Mouse (Mus musculus) heart, embryonic 12.5 days (tissue): ENCODE results near the gene Tnfsf11. TPM values are rescaled to one million over a fixed set of nuclear protein-coding genes. Genes with fewer than 3 reads are reported as not detected.

Experiments
- ATAC-seq: fragments of 200-750 bp; cut with Nextera tagmentation; 2 replicates; pipeline ENCODE4 v1.8.0; 2017; ENCODE audit warnings: moderate TSS enrichment, moderate library complexity; ENCODE audit not compliant: insufficient number of reproducible peaks, low FRiP score
- H3K27ac ChIP-seq: fragments of 300-500 bp; sonication (generic); 2 replicates; pipeline ENCODE4 v1.5.1; 2016; ENCODE audit warnings: mild to moderate bottlenecking, moderate library complexity; ENCODE audit not compliant: poor library complexity, severe bottlenecking
- H3K27me3 ChIP-seq: fragments of 300-500 bp; sonication (generic); replicated peaks from 2 replicates; pipeline ENCODE4 v1.6.1; 2016; ENCODE audit warnings: mild to moderate bottlenecking, moderate library complexity
- H3K36me3 ChIP-seq: fragments of 300-500 bp; sonication (generic); 2 replicates; pipeline ENCODE4 v1.6.1; 2016; ENCODE audit warnings: mild to moderate bottlenecking, moderate library complexity
- H3K4me1 ChIP-seq: fragments of 300-500 bp; sonication (generic); replicated peaks from 2 replicates; pipeline ENCODE4 v1.6.1; 2016; ENCODE audit warnings: mild to moderate bottlenecking
- H3K4me2 ChIP-seq: fragments of 300-500 bp; sonication (generic); 2 replicates; pipeline ENCODE4 v1.6.1; 2016; ENCODE audit warnings: mild to moderate bottlenecking, moderate library complexity
- H3K4me3 ChIP-seq: fragments of 300-500 bp; sonication (generic); 2 replicates; pipeline ENCODE4 v1.5.1; 2016; ENCODE audit warnings: mild to moderate bottlenecking
- H3K9ac ChIP-seq: fragments of 300-500 bp; sonication (generic); 2 replicates; pipeline ENCODE4 v1.6.1; 2016; ENCODE audit warnings: mild to moderate bottlenecking, moderate library complexity
- H3K9me3 ChIP-seq: fragments of 300-500 bp; sonication (generic); replicated peaks from 2 replicates; pipeline ENCODE4 v1.6.1; 2016; ENCODE audit warnings: mild to moderate bottlenecking, moderate library complexity
- WGBS: fragments of 180-500 bp; shearing (Covaris S2); methylation state at CpG from one replicate; pipeline ENCODE4 v1.1.7; 2016; 5-methylcytosine and 5-hydroxymethylcytosine counted together
- polyA plus RNA-seq: library from polyadenylated mRNA; unstranded; fragments of >200 nt; fragmentation: Nextera tagmentation; extraction: Ambion mirVana; gene quantifications from 2 replicates; pipeline ENCODE4 v1.2.1, GENCODE M21; 2016

Gene Tnfsf11
- polyA plus RNA-seq, 1 experiment from 2014 or later: 0.10 TPM

- Histone ChIP-seq H3K9me3 (no peaks in the 10 kb centered on the region), H3K27me3 (no peaks in the 10 kb centered on the region), H3K4me3 (no peak overlapping the region), H3K4me2 (no peak overlapping the region), H3K36me3 (no peaks in the 10 kb centered on the region), H3K27ac (peak overlapping the region; percentile 72), H3K9ac (no peak overlapping the region), H3K4me1 (peaks cover 13% of the 10 kb centered on the region)
- peak; percentile 72; the same call in 1 of the 2 replicates for ATAC-seq
- WGBS: 43% methylated on average over 8 of the region's 8 CpGs
These were observed 22.1 kb upstream of the Tnfsf11 start for GRCm38 (mm10) chr14:78329765-78330451.

- no peak overlapping the region for H3K9ac ChIP-seq
- no peaks in the 10 kb centered on the region for H3K27me3 ChIP-seq
- H3K36me3 ChIP-seq: no peaks in the 10 kb centered on the region
- H3K9me3 ChIP-seq: no peaks in the 10 kb centered on the region
- no peaks in the 10 kb centered on the region for H3K4me1 ChIP-seq
- no peak overlapping the region for H3K4me2 ChIP-seq
- WGBS: 82% methylated on average over 1 of the region's 1 CpGs
- no peak overlapping the region for H3K4me3 ChIP-seq
- no peak overlapping the region for H3K27ac ChIP-seq
- no peak for ATAC-seq
These were observed 15.5 kb upstream of the Tnfsf11 start for GRCm38 (mm10) chr14:78323356-78323755.

- Histone ChIP-seq H3K4me3 (no peak overlapping the region), H3K27ac (no peak overlapping the region), H3K27me3 (no peaks in the 10 kb centered on the region), H3K36me3 (no peaks in the 10 kb centered on the region), H3K4me1 (no peaks in the 10 kb centered on the region), H3K9me3 (no peaks in the 10 kb centered on the region), H3K4me2 (no peak overlapping the region), H3K9ac (no peak overlapping the region)
- 79% methylated on average over 9 of the region's 9 CpGs for WGBS
- ATAC-seq: no peak
These were observed 15.1 kb upstream of the Tnfsf11 start for GRCm38 (mm10) chr14:78322916-78323315.

- H3K9ac ChIP-seq: no peak overlapping the region
- 75% methylated on average over 6 of the region's 6 CpGs for WGBS
- ATAC-seq: no peak
- no peaks in the 10 kb centered on the region for H3K9me3 ChIP-seq
- H3K4me2 ChIP-seq: no peak overlapping the region
- no peak overlapping the region for H3K27ac ChIP-seq
- no peaks in the 10 kb centered on the region for H3K27me3 ChIP-seq
- no peaks in the 10 kb centered on the region for H3K4me1 ChIP-seq
- no peaks in the 10 kb centered on the region for H3K36me3 ChIP-seq
- no peak overlapping the region for H3K4me3 ChIP-seq
These were observed 12.4 kb upstream of the Tnfsf11 start for GRCm38 (mm10) chr14:78320248-78320647.

GRCm38 (mm10) chr14:78319580-78319979 lies 11.7 kb upstream of the Tnfsf11 start:
- Histone ChIP-seq H3K36me3 (no peaks in the 10 kb centered on the region), H3K27me3 (no peaks in the 10 kb centered on the region), H3K9ac (no peak overlapping the region), H3K9me3 (no peaks in the 10 kb centered on the region), H3K4me2 (no peak overlapping the region), H3K4me1 (no peaks in the 10 kb centered on the region), H3K4me3 (no peak overlapping the region), H3K27ac (no peak overlapping the region)
- ATAC-seq: no peak
- WGBS: 76% methylated on average over 5 of the region's 5 CpGs

GRCm38 (mm10) chr14:78319000-78319399 lies 11.2 kb upstream of the Tnfsf11 start:
- H3K9ac ChIP-seq: no peak overlapping the region
- H3K4me1 ChIP-seq: no peaks in the 10 kb centered on the region
- H3K36me3 ChIP-seq: no peaks in the 10 kb centered on the region
- no peak overlapping the region for H3K4me3 ChIP-seq
- ATAC-seq: no peak
- WGBS: 56% methylated on average over 3 of the region's 3 CpGs
- no peak overlapping the region for H3K4me2 ChIP-seq
- H3K27me3 ChIP-seq: no peaks in the 10 kb centered on the region
- no peaks in the 10 kb centered on the region for H3K9me3 ChIP-seq
- H3K27ac ChIP-seq: no peak overlapping the region

GRCm38 (mm10) chr14:78317623-78318022 lies 9.8 kb upstream of the Tnfsf11 start:
- Histone ChIP-seq H3K27me3 (no peaks in the 10 kb centered on the region), H3K4me2 (no peak overlapping the region), H3K4me1 (no peaks in the 10 kb centered on the region), H3K9ac (no peak overlapping the region), H3K36me3 (no peaks in the 10 kb centered on the region), H3K9me3 (no peaks in the 10 kb centered on the region), H3K27ac (no peak overlapping the region), H3K4me3 (no peak overlapping the region)
- ATAC-seq: no peak
- WGBS: 69% methylated on average over 5 of the region's 5 CpGs

- Histone ChIP-seq H3K4me2 (no peak overlapping the region), H3K9me3 (no peaks in the 10 kb centered on the region), H3K27ac (no peak overlapping the region), H3K4me1 (no peaks in the 10 kb centered on the region), H3K27me3 (peaks cover 3% of the 10 kb centered on the region), H3K4me3 (no peak overlapping the region), H3K9ac (no peak overlapping the region), H3K36me3 (no peaks in the 10 kb centered on the region)
- 82% methylated on average over 3 of the region's 3 CpGs for whole genome bisulfite sequencing
- ATAC-seq: no peak
These were observed 6.9 kb downstream of the Tnfsf11 start for GRCm38 (mm10) chr14:78300914-78301313.

GRCm38 (mm10) chr14:78292687-78293086 lies 15.2 kb downstream of the Tnfsf11 start:
- Histone ChIP-seq H3K4me2 (no peak overlapping the region), H3K9ac (no peak overlapping the region), H3K9me3 (peaks cover 5% of the 10 kb centered on the region; the same call in 1 of the 2 replicates), H3K36me3 (no peaks in the 10 kb centered on the region), H3K27ac (no peak overlapping the region), H3K4me3 (no peak overlapping the region), H3K4me1 (no peaks in the 10 kb centered on the region), H3K27me3 (no peaks in the 10 kb centered on the region)
- ATAC-seq: no peak
- WGBS: 83% methylated on average over 7 of the region's 7 CpGs

GRCm38 (mm10) chr14:78289912-78290523 lies 17.8 kb downstream of the Tnfsf11 start:
- H3K27me3 ChIP-seq: no peaks in the 10 kb centered on the region
- WGBS: 75% methylated on average over 9 of the region's 9 CpGs

GRCm38 (mm10) chr14:78288903-78289302 lies 18.9 kb downstream of the Tnfsf11 start:
- ATAC-seq: no peak
- Histone ChIP-seq H3K9me3 (peaks cover 2% of the 10 kb centered on the region; the same call in 1 of the 2 replicates), H3K27ac (no peak overlapping the region), H3K4me2 (no peak overlapping the region), H3K27me3 (no peaks in the 10 kb centered on the region), H3K4me1 (no peaks in the 10 kb centered on the region), H3K36me3 (no peaks in the 10 kb centered on the region), H3K9ac (no peak overlapping the region), H3K4me3 (no peak overlapping the region)
- 39% methylated on average over 5 of the region's 5 CpGs for WGBS

More at GRCm38 (mm10) chr14:78289912-78290523, 17.8 kb downstream of the Tnfsf11 start:
- Histone ChIP-seq H3K4me2 (no peak overlapping the region), H3K36me3 (no peaks in the 10 kb centered on the region), H3K9me3 (peaks cover 5% of the 10 kb centered on the region; the same call in 1 of the 2 replicates), H3K4me1 (no peaks in the 10 kb centered on the region), H3K4me3 (no peak overlapping the region), H3K9ac (no peak overlapping the region), H3K27ac (no peak overlapping the region)
- no peak for ATAC-seq
